Mouse (Mus musculus) testis, adult 2 months (tissue): ENCODE measurements around the gene Kif6.

Experiments used
- CTCF ChIP-seq: fragments of 200-500 bp; IDR thresholded peaks from 2 replicates; pipeline ENCODE4 v1.5.1; 2012; ENCODE audit warnings: low read depth, mild to moderate bottlenecking, inconsistent platforms, low read length, moderate library complexity; ENCODE audit not compliant: control insufficient read depth, insufficient read depth, insufficient replicate concordance
- POLR2A ChIP-seq: fragments of 200-500 bp; IDR thresholded peaks from 2 replicates; pipeline ENCODE4 v1.6.1; 2012; ENCODE audit warnings: low read depth, mild to moderate bottlenecking, inconsistent platforms, low read length, moderate library complexity; ENCODE audit not compliant: control insufficient read depth

- TF ChIP-seq CTCF, result no peak
- TF ChIP-seq POLR2A, result no peak
These were observed 287.7 kb downstream of the Kif6 start for GRCm38 (mm10) chr17:49902613-49903012.
